Mouse (Mus musculus): Measurements from ENCODE around the gene Atp9a. TPM values are rescaled to one million over a fixed set of nuclear protein-coding genes. Genes with fewer than 3 reads are reported as not detected.

Gene Atp9a
- polyA plus RNA-seq, 1 experiment, result 32.4 TPM

- no peak for DNase-seq (ENCODE audit: low spot score)
These were observed 58.6 kb downstream of the Atp9a start for GRCm38 (mm10) chr2:168683520-168684150.

GRCm38 (mm10) chr2:168682721-168683120, 59.5 kb downstream of the Atp9a start:
- DNase-seq (ENCODE audit: low spot score), result no peak

- no peak for DNase-seq (ENCODE audit: low spot score)
These were observed 60.7 kb downstream of the Atp9a start for GRCm38 (mm10) chr2:168681531-168681930.

- DNase-seq (ENCODE audit: low spot score), result no peak
These were observed 62.6 kb downstream of the Atp9a start for GRCm38 (mm10) chr2:168679381-168680199.

- DNase-seq (ENCODE audit: low spot score), result no peak
These were observed 63.4 kb downstream of the Atp9a start for GRCm38 (mm10) chr2:168678662-168679294.

GRCm38 (mm10) chr2:168677650-168678049, 64.6 kb downstream of the Atp9a start:
- DNase-seq (ENCODE audit: low spot score), result no peak

- no peak for DNase-seq (ENCODE audit: low spot score)
These were observed 70.5 kb downstream of the Atp9a start for GRCm38 (mm10) chr2:168671724-168672123.

- no peak for DNase-seq (ENCODE audit: low spot score)
These were observed 72.0 kb downstream of the Atp9a start for GRCm38 (mm10) chr2:168670241-168670640.

- no peak for DNase-seq (ENCODE audit: low spot score)
These were observed 72.4 kb downstream of the Atp9a start for GRCm38 (mm10) chr2:168669762-168670161.

GRCm38 (mm10) chr2:168667745-168668144, 74.5 kb downstream of the Atp9a start:
- DNase-seq (ENCODE audit: low spot score), result no peak

GRCm38 (mm10) chr2:168665680-168666079, 76.5 kb downstream of the Atp9a start:
- no peak for DNase-seq (ENCODE audit: low spot score)

GRCm38 (mm10) chr2:168663716-168664115, 78.5 kb downstream of the Atp9a start:
- no peak for DNase-seq (ENCODE audit: low spot score)

GRCm38 (mm10) chr2:168663216-168663615, 79.0 kb downstream of the Atp9a start:
- DNase-seq (ENCODE audit: low spot score), result no peak

GRCm38 (mm10) chr2:168661802-168662201, 80.4 kb downstream of the Atp9a start:
- DNase-seq (ENCODE audit: low spot score), result no peak

- DNase-seq (ENCODE audit: low spot score), result no peak
These were observed 81.9 kb downstream of the Atp9a start for GRCm38 (mm10) chr2:168660344-168660743.

GRCm38 (mm10) chr2:168658551-168658950, 83.7 kb downstream of the Atp9a start:
- no peak for DNase-seq (ENCODE audit: low spot score)

GRCm38 (mm10) chr2:168656569-168657308, 85.5 kb downstream of the Atp9a start:
- DNase-seq (ENCODE audit: low spot score), result no peak

- no peak for DNase-seq (ENCODE audit: low spot score)
These were observed 87.1 kb downstream of the Atp9a start for GRCm38 (mm10) chr2:168654983-168655669.

- no peak for DNase-seq (ENCODE audit: low spot score)
These were observed 87.7 kb downstream of the Atp9a start for GRCm38 (mm10) chr2:168654482-168654881.

GRCm38 (mm10) chr2:168651757-168652156, 90.5 kb downstream of the Atp9a start:
- no peak for DNase-seq (ENCODE audit: low spot score)

- no peak for DNase-seq (ENCODE audit: low spot score)
These were observed 94.0 kb downstream of the Atp9a start for GRCm38 (mm10) chr2:168648171-168648570.
